Mouse (Mus musculus): ENCODE data around the gene Oaz3. TPM values are rescaled to one million over a fixed set of nuclear protein-coding genes. Genes with fewer than 3 reads are reported as not detected.

Oaz3 gene
- polyA plus RNA-seq, 1 experiment: not detected

GRCm38 (mm10) chr3:94404366-94405054 is 39.2 kb downstream of the Oaz3 start:
- TF ChIP-seq GATA1 (IDR thresholded peaks at IDR 0.05; ENCODE audit: low read length): no peak

DNA sequence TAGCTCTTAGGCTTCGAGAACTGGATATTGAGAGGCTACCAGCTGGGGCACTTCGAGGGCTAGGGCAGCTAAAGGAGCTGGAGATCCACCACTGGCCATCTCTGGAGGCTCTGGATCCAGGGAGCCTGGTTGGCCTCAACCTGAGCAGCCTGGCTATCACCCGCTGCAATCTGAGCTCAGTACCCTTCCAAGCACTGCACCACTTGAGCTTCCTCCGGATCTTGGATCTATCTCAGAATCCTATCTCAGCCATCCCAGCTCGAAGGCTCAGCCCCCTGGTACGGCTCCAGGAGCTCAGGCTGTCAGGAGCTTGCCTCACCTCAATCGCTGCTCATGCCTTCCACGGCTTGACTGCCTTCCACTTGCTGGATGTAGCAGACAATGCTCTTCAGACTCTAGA is 41.3 kb downstream of the Oaz3 start:
- TF ChIP-seq GATA1 (IDR thresholded peaks at IDR 0.05; ENCODE audit: low read length): no peak

DNA sequence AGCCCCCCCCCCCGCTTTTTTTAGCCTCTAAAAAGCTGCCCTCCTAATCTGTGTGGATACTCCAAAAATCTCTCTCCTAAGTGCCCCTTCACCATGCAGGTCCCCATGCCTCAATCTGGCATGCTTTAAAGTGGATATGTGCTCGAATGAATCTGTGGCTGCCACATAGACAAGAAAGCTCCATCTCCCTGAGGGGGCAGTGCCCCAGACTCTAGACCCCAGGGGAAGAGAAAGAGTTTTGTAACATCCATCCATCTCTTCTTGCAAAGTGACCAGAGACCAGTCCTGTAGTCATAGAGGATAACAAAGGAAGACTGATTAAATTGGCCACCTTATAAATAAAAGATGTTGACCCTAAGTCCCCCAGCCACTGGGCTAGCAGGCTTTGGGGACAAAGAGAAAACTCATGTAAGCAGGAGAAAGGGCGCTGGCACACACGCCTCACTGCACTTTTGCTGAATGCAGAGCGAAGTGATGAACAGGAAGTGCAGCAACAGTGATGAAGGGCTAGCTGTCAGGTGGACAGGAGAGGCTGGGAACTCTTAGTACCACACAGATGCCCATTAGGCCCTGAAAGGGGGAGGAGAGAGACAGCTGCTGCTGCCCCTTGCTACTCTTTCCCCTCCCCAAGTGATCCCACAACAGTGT is 43.9 kb downstream of the Oaz3 start:
- TF ChIP-seq GATA1 (IDR thresholded peaks at IDR 0.05; ENCODE audit: low read length): no peak

- no peak for TF ChIP-seq GATA1 (IDR thresholded peaks at IDR 0.05; ENCODE audit: low read length)
Measured at GRCm38 (mm10) chr3:94398943-94399481, 44.7 kb downstream of the Oaz3 start.

- no peak for TF ChIP-seq GATA1 (IDR thresholded peaks at IDR 0.05; ENCODE audit: low read length)
Measured at GRCm38 (mm10) chr3:94398217-94398616, 45.5 kb downstream of the Oaz3 start, which contains the start of gene Lingo4. Gene Lingo4, plus strand, starts transcription at chr3:94398517.

- TF ChIP-seq GATA1 (IDR thresholded peaks at IDR 0.05; ENCODE audit: low read length): no peak
Measured at GRCm38 (mm10) chr3:94396851-94397250, 46.9 kb downstream of the Oaz3 start.

- TF ChIP-seq GATA1 (IDR thresholded peaks at IDR 0.05; ENCODE audit: low read length): no peak
Measured at GRCm38 (mm10) chr3:94396336-94396735, 47.4 kb downstream of the Oaz3 start.

DNA sequence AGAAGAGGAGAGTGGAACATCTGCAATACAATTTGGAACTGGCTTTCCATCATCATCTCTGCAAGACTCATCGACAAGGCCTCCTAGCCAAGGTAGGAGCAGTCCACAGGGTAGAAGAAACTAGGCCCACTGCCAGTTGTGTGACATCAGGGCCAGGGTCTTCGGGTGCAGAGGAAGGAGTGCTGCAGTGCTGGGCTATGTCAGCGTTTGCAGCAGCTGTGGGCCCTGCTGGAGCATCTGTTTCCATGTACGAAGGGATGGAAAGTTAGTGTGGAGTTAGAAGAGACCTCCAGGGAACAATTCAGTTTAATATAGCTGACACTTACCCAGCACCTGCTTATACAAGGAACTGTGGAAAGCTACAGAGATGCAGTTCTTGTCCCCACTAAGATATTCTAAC is 50.7 kb downstream of the Oaz3 start:
- TF ChIP-seq GATA1 (IDR thresholded peaks at IDR 0.05; ENCODE audit: low read length): no peak

GRCm38 (mm10) chr3:94392128-94392527 is 51.6 kb downstream of the Oaz3 start:
- TF ChIP-seq GATA1 (IDR thresholded peaks at IDR 0.05; ENCODE audit: low read length): no peak

DNA sequence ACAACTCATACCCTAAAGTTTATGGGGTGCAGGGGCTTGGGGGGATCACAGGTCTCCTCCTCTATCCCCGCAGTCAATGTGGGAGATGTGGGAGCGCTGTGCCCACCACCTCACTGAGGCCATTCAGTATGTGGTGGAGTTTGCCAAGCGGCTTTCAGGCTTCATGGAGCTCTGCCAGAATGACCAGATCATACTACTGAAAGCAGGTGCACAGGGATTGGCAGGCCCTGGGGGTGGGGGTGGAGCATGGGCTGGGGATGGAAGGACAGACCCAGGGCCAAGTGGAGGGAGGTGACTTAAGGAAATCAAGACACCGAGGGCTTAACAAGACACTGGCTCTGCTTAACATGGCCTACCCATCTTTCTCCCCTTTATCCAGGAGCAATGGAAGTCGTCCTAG is 52.7 kb downstream of the Oaz3 start:
- no peak for TF ChIP-seq GATA1 (IDR thresholded peaks at IDR 0.05; ENCODE audit: low read length)

GRCm38 (mm10) chr3:94389420-94389819 is 54.3 kb downstream of the Oaz3 start:
- TF ChIP-seq GATA1 (IDR thresholded peaks at IDR 0.05; ENCODE audit: low read length): no peak

GRCm38 (mm10) chr3:94388047-94388446 is 55.7 kb downstream of the Oaz3 start:
- TF ChIP-seq GATA1 (IDR thresholded peaks at IDR 0.05; ENCODE audit: low read length): no peak

- no peak for TF ChIP-seq GATA1 (IDR thresholded peaks at IDR 0.05; ENCODE audit: low read length)
Measured at GRCm38 (mm10) chr3:94387391-94387790, 56.3 kb downstream of the Oaz3 start.

DNA sequence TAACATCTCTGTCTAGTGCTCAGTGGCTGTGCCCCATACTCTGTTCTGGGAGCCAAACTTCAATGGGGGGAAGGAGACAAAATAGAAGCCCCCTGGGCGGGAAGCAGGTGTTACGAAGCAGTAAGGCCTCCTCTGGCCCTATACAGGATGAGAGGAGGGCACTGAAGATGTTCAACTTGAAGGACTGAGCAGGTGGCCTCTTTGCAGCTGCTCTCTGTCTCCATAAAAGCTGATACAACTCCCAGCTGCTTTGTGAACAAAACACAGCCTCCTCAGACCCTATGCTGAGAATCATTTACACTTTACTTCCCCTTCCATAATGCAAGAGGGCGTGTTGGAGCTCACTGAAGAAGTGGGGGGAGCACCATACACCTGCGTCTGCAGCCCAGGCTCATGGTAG is 57.0 kb downstream of the Oaz3 start:
- TF ChIP-seq GATA1 (IDR thresholded peaks at IDR 0.05; ENCODE audit: low read length): no peak

GRCm38 (mm10) chr3:94383476-94383875 is 60.2 kb downstream of the Oaz3 start:
- no peak for TF ChIP-seq GATA1 (IDR thresholded peaks at IDR 0.05; ENCODE audit: low read length)

Other genes with a start within 250 kb of the Oaz3 start
- gene Gm5286, start 247.2 kb downstream of the Oaz3 start, polyA plus RNA-seq (2012): not detected in 2 replicates
- gene Gm4778, start 179.9 kb downstream of the Oaz3 start, polyA plus RNA-seq (2012): not detected in 2 replicates
- 0.22 and 0.45 TPM in 2 replicates for gene Them4, start 133.8 kb downstream of the Oaz3 start, polyA plus RNA-seq (2012)
- gene Them5, start 101.8 kb downstream of the Oaz3 start, polyA plus RNA-seq (2012): not detected in 2 replicates
- not detected in 2 replicates for gene C2cd4d, start 81.5 kb downstream of the Oaz3 start, polyA plus RNA-seq (2012)
- not detected in 2 replicates for gene Rorc, start 71.1 kb downstream of the Oaz3 start, polyA plus RNA-seq (2012)
- gene Lingo4, start 45.4 kb downstream of the Oaz3 start, polyA plus RNA-seq (2012): not detected in 2 replicates
- gene Tdrkh, start 30.6 kb downstream of the Oaz3 start, polyA plus RNA-seq (2012): not detected in 2 replicates
- gene Mrpl9, start 597 bp downstream of the Oaz3 start, polyA plus RNA-seq (2012): 95.8 and 141 TPM in 2 replicates
- not detected in 2 replicates for gene Celf3, start 34.4 kb upstream of the Oaz3 start, polyA plus RNA-seq (2012)
- not detected in 2 replicates for gene Riiad1, start 36.4 kb upstream of the Oaz3 start, polyA plus RNA-seq (2012)
- gene Snx27, start 138.8 kb upstream of the Oaz3 start, polyA plus RNA-seq (2012): 12.5 and 17.5 TPM in 2 replicates
- not detected in 2 replicates for gene Gm10972, start 199.2 kb upstream of the Oaz3 start, polyA plus RNA-seq (2012)
- 3.6 and 5.3 TPM in 2 replicates for gene Tuft1, start 215.0 kb upstream of the Oaz3 start, polyA plus RNA-seq (2012)
- 0.76 and 1.4 TPM in 2 replicates for gene Selenbp2, start 249.6 kb upstream of the Oaz3 start, polyA plus RNA-seq (2012)

Measured in G1E-ER4 (cell line).